Mouse (Mus musculus) B cell, adult 2 months (primary cell): ENCODE measurements around the gene Lamb3.

Source experiments
- DNase-seq, 2 experiments: peaks; one replicate each; pipeline ENCODE4 v3.0.0; 2022

The Lamb3 gene

DNA sequence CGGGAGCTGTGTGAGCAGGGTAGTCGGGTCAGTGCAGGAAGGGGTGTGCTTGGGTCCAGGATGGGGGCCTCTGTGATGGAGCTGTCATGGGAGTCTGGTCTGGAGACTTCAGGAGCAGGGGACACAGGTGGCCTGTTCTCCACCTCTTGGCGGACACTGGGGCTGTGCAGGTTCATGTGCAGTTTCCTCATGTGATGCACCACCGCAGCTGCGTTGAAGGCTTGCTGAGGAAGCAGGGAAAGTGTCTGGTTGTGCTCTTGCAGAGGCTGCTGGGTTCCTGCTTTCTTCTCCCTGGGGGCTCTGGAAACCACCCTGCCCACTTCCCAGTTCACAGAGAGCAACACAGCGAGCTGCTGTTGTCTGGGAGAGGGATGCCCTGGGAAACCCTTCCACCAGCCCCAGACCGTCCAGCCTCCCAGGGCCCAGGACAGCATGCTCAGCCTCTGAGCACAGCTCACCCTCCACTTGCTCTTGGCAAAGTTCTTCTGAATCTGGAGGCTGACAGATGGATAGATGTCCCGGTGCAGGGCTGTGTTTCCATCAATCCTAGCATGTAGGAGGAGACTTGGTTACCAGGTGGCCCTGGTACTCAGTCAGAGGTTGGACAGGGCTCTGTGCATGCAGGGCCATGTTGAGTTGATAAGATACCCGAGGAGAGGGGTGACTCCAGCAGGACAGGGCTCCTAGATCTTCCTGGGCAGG is 140.9 kb downstream of the Lamb3 start:
- no peak for DNase-seq

DNA sequence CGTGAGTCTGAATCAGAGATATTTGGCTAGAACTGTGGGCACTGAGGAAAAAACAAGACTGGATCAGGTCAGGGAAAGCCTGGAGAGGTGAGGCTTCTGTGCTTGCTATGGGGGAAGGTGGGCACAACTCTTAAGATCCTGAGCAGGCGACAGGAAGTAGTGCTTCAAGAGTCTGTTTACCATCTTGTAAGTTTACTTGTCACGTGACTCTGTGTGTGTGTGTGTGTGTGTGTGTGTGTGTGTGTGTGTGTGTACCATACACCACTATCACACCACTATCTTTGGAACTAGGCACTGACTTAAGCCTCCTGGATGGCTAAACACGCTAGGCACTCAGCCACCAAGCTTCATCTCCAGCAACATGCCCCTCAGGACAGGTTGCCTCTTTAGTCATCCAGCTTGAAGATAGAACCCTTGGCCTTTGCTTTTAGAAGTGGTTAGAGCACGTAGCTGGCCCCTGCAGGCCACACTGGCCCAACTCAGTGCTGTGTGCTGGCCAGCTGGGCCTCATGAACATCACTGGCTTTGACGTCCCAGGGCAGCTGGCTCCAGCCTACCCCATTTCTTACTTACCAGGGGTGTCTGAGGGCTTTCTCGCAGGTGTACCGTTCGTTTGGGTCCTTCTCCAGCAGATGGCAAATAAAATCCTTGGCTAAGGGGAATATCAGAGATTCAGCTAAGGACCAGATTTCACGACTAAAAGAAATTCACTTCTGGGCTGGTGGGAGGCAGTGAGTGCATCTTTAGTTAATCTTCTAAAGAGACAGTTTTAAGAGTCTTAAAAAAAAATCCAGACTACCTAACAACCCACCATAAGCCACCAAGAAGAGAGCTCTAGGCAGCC is 142.4 kb downstream of the Lamb3 start:
- DNase-seq: no peak

DNA sequence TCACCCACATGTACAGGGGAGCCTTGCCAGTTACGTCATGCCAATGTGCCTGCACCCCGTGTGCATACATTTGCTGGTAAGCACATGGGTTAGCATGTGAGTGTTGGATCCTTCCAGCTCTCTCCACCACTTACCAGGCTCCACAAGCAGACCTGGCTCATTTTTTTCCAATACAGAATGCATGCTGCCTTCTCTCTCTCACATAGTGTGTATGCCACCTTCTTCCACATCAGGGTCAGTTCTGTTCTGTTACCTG is 143.0 kb downstream of the Lamb3 start:
- no peak for DNase-seq

DNA sequence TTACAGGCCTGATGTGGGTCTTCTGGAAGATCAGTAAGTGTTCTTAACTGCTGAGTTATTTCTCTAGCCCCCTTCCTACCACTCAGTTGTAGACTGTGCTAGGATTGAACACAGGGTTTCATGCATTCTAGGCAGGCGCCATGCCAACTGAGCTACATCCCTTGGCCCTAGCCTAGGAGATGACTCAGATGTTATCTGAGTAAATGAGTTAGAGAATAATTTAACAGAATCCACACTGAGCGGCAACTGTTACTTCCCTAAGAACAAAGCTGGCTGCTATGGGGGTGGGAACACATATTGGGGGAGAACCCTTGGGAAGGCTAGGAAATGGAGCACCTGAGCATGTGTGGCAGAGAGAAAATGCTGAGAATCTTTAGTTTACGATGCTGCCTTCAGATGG is 144.1 kb downstream of the Lamb3 start:
- no peak for DNase-seq

- no peak for DNase-seq
Observed at GRCm38 (mm10) chr1:193359199-193359598, 151.7 kb downstream of the Lamb3 start.

DNA sequence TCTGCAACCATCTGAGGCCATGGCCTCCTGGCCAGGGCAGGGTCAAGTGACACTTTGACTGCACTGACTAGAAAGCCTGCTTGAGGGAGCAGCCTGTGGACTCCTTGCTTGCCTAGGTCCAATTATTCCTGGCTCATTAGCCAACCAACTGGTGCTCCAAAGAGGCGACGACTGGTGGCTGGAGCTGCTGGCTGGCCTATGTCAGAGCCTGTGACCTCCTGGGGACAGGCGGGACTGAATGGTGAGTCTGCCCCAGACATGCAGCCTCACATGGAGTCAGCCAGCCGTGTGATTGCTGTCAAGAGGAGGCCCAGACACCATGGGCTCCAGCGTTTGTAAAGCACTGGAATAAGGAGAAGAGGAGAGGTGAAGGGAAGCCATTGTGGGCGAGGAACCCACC is 153.7 kb downstream of the Lamb3 start:
- DNase-seq: no peak

GRCm38 (mm10) chr1:193362078-193362477 is 154.6 kb downstream of the Lamb3 start:
- DNase-seq: no peak

- DNase-seq: peak; percentile 70 to 71
Observed at GRCm38 (mm10) chr1:193363801-193364231, 156.3 kb downstream of the Lamb3 start.

DNA sequence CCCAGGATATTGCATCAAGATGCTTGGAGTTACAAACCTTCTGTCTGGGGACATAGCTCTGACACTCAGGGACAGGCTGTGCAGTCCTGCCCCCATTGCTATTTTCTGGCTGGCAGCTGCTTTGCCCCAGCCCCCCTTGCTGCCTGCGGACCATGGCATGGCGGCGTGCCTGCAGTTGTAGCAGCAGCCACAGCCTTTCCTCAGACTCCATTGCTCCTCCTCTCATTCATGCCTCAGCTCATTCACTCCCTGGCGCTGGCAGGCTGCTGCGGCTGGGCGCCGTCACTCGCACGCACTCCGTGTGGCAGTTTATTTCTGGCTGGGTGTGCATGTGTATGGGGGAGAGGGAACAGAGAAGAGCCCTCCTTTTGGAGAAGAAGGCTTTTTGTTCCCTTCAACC is 160.6 kb downstream of the Lamb3 start:
- DNase-seq: no peak

- no peak for DNase-seq
Observed at GRCm38 (mm10) chr1:193369091-193369490, 161.6 kb downstream of the Lamb3 start.

- DNase-seq: peak in 1 of 2 experiments; percentile 11
Observed at GRCm38 (mm10) chr1:193370096-193370495, 162.6 kb downstream of the Lamb3 start, which contains the start of gene Camk1g. Gene Camk1g (minus strand): TSS chr1:193370298.

- no peak for DNase-seq
Observed at GRCm38 (mm10) chr1:193373906-193374413, 166.5 kb downstream of the Lamb3 start.

- peak; percentile 61 for DNase-seq
Observed at GRCm38 (mm10) chr1:193376478-193377134, 169.1 kb downstream of the Lamb3 start.

DNA sequence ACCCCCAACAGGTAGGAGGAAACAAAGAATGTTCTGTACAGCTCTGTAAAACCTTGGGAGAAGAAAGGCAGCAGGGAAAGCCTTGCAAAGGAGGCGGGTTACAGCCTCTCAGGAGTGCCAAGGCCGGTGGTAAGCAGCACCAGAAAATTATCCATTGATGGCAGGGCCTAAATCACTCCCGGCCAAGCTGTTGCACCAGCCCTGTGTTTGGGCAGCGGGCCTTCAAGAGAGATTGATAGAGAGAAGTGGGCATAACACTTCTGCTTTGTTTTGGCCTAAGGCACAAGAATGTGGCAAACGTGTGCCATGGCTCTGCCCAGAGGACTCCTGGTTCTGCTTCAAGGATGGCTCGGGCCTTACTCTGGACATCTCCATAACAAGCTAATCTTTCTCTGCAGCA is 172.1 kb downstream of the Lamb3 start:
- DNase-seq: no peak

GRCm38 (mm10) chr1:193380877-193381276 is 173.4 kb downstream of the Lamb3 start:
- no peak for DNase-seq

- no peak for DNase-seq
Observed at GRCm38 (mm10) chr1:193381597-193382404, 174.3 kb downstream of the Lamb3 start.

DNA sequence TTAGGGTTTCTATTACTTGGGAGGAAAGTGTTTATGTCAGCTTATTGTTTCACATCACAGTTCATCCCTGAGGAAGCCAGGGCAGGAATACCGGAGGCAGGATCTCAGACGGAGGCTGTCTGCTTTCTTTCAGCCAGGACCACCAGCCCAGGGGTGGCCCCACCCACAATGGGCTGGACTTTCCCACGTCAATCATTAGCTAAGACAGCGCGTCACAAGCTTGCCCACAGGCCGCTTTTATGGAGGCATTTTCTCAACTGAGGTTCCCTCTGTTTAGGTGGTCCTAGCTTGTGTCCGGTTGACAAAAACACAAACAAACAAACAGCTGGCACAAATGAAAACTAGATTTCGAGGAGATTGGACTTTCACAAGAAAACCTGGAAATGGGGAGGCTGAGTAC is 174.9 kb downstream of the Lamb3 start:
- DNase-seq: peak; percentile 44 to 56

- peak; percentile 55 to 57 for DNase-seq
Observed at GRCm38 (mm10) chr1:193382841-193383462, 175.5 kb downstream of the Lamb3 start.

- peak; percentile 54 to 56 for DNase-seq
Observed at GRCm38 (mm10) chr1:193386136-193386535, 178.6 kb downstream of the Lamb3 start.

DNA sequence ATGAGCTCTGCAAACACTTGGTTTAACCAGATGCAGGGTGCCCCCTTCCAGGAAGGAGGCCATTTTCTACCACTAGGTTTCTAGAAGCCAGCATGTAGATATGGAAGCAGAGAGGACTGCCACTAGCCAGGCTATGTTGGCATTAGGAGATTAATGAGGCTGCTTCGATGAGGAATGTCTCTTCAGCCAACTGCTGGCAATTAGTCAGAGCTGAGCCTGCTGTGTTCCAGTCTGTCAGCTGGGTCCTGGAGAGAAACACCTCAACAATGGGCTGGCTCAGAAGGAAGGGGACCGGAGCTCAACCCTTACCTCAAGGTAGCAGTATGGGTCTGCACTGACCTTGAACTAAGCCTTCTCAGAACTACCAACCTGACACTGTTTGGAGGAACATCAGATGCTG is 179.7 kb downstream of the Lamb3 start:
- no peak for DNase-seq

- DNase-seq: no peak
Observed at GRCm38 (mm10) chr1:193389505-193389904, 182.0 kb downstream of the Lamb3 start.

DNA sequence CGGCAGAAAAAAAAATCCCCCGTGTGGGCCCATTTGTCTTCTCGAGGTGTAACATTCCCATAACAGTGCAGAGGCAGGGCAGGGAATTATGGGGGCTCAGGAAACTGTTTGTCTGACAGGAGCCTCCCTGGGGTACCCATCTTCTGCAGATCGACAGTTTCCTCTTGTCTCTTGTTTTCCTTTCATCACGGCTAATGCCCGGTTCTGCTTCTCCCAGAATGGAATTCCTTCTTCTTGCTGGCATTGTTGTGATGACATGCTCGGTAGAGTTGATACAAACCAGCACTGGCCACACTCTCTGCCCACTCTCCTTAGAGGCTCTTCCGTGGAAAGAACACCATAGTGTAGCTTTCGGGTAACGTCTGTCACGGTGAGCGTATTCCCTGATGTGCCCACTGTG is 182.5 kb downstream of the Lamb3 start:
- DNase-seq: no peak
